In the genomic region with DNA sequence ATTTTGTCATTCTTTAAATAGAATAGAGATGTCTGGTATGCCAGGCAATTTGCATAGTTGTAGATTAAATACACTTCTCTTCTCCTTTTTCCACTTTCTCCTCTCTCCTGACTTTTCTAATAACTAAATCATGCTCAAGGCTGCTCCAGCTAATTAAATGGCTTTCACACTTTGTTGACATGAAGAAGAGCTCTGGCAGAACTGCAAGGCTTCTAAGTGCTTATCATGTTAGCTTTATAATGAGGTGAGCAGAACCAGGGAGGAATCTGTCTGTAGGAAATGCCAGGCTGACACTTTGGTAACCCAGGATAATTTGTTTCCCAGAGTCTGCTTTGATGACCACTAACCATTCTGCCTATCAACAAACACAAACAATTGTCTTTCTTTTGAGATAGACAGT, we compare ENCODE assay signal across 20 mouse cellular contexts.
A peak's percentile ranks its signal among the peaks of the same experiment; 100 is the strongest.
DNase-seq lines count a peak whose midpoint lies in the region; ATAC-seq and TF ChIP-seq lines count a peak whose summit lies in the region.
"Had no signal": no experiment of that assay in that cellular context is flagged by ENCODE, and none has a peak within 500 bp of the region (broad histone marks: within the 10 kb centered on the region; RNA-seq: fewer than 3 reads in every experiment).

No protein-coding gene starts in this region.

- no peaks in the 10 kb centered on the region for H3K27me3 ChIP-seq in forebrain, embryonic 14.5 days (replicated peaks; ENCODE audit: control insufficient read depth, insufficient read depth, low read length)
- H3K27me3 ChIP-seq in forebrain, embryonic 10.5 days (ENCODE audit: poor library complexity, severe bottlenecking) = peaks cover 1% of the 10 kb centered on the region; the same call in 1 of the 2 replicates
- no peaks in the 10 kb centered on the region for H3K27me3 ChIP-seq in lung, embryonic 14.5 days (ENCODE audit: insufficient read depth, low read length)
- H3K27me3 ChIP-seq: embryonic facial prominence, embryonic 13.5 days; heart, embryonic 13.5 days; hindbrain, embryonic 12.5 days had no signal

- no peak overlapping the region; the same call in 1 of the 2 replicates for H3K27ac ChIP-seq in forebrain, embryonic 14.5 days (ENCODE audit: low read depth, low read length)
- no peak overlapping the region for H3K27ac ChIP-seq in forebrain, embryonic 10.5 days
- no peak overlapping the region for H3K27ac ChIP-seq in lung, embryonic 14.5 days (ENCODE audit: low read depth)
- H3K27ac ChIP-seq: embryonic facial prominence, embryonic 13.5 days; heart, embryonic 13.5 days; hindbrain, embryonic 12.5 days had no signal

- no peak overlapping the region for H3K4me2 ChIP-seq in forebrain, embryonic 14.5 days (ENCODE audit: low read length)
- H3K4me2 ChIP-seq in lung, embryonic 14.5 days = no peak overlapping the region
- H3K4me2 ChIP-seq: embryonic facial prominence, embryonic 13.5 days; heart, embryonic 13.5 days; hindbrain, embryonic 12.5 days had no signal

- H3K9me3 ChIP-seq in forebrain, embryonic 14.5 days (replicated peaks; ENCODE audit: control insufficient read depth, low read length) = no peaks in the 10 kb centered on the region
- no peaks in the 10 kb centered on the region for H3K9me3 ChIP-seq in forebrain, embryonic 10.5 days
- no peaks in the 10 kb centered on the region for H3K9me3 ChIP-seq in lung, embryonic 14.5 days (ENCODE audit: low read depth, low read length)
- H3K9me3 ChIP-seq: embryonic facial prominence, embryonic 13.5 days; heart, embryonic 13.5 days; hindbrain, embryonic 12.5 days had no signal

- H3K4me1 ChIP-seq in forebrain, embryonic 14.5 days (ENCODE audit: control insufficient read depth, insufficient read depth, low read length) = peaks cover 19% of the 10 kb centered on the region
- peaks cover 80% of the 10 kb centered on the region for H3K4me1 ChIP-seq in forebrain, embryonic 10.5 days
- no peaks in the 10 kb centered on the region for H3K4me1 ChIP-seq in lung, embryonic 14.5 days (ENCODE audit: insufficient read depth)

- no peaks in the 10 kb centered on the region for H3K36me3 ChIP-seq in forebrain, embryonic 14.5 days (ENCODE audit: control insufficient read depth, insufficient read depth, low read length)
- H3K36me3 ChIP-seq in forebrain, embryonic 10.5 days (replicated peaks) = peaks cover 45% of the 10 kb centered on the region
- H3K36me3 ChIP-seq in lung, embryonic 14.5 days (ENCODE audit: insufficient read depth) = no peaks in the 10 kb centered on the region
- H3K36me3 ChIP-seq: embryonic facial prominence, embryonic 13.5 days; heart, embryonic 13.5 days; hindbrain, embryonic 12.5 days had no signal

- peak; percentile 61 for DNase-seq in forebrain, embryonic 14.5 days (ENCODE audit: low spot score)
- DNase-seq in forebrain, embryonic 10.5 days (ENCODE audit: extremely low spot score, low spot score) = no peak
- peak; percentile 15 for DNase-seq in gastrocnemius, adult 18-20 months (ENCODE audit: low spot score)
- no peak for DNase-seq in gastrocnemius, postnatal 4 days (ENCODE audit: low spot score in 2 of 2)
- DNase-seq in lung, embryonic 14.5 days = peak; percentile 40
- no peak for DNase-seq in lung, postnatal 10 days
- DNase-seq in skeletal muscle tissue, adult 2 months (ENCODE audit: low read depth, low spot score) = peak; percentile 28
- DNase-seq: adrenal gland, postnatal 14 days; cerebellum, adult 18-20 months; cerebellum, adult 9-11 months; cerebellum, postnatal 36 days; gastrocnemius, postnatal 14 days; heart, postnatal 10 days; heart, postnatal 4 days had no signal

- ATAC-seq in forebrain, embryonic 14.5 days = no peak
- ATAC-seq in lung, embryonic 14.5 days (ENCODE audit: insufficient read depth) = peak; percentile 48; the same call in 1 of the 2 replicates
- ATAC-seq: hindbrain, embryonic 16.5 days; inflammation-experienced regulatory T-cells, adult 6 months; intestine, postnatal 0 days had no signal

- TF ChIP-seq CTCF in lung, embryonic 14.5 days (IDR thresholded peaks at IDR 0.05; ENCODE audit: low read depth) = no peak

- H3K9ac ChIP-seq in forebrain, embryonic 14.5 days (ENCODE audit: low read length) = no peak overlapping the region
- no peak overlapping the region for H3K9ac ChIP-seq in lung, embryonic 14.5 days
- H3K9ac ChIP-seq: embryonic facial prominence, embryonic 13.5 days; heart, embryonic 13.5 days; hindbrain, embryonic 12.5 days had no signal

- no peak overlapping the region for H3K4me3 ChIP-seq in forebrain, embryonic 14.5 days (ENCODE audit: low read depth, low read length)
- H3K4me3 ChIP-seq in forebrain, embryonic 10.5 days = no peak overlapping the region
- no peak overlapping the region for H3K4me3 ChIP-seq in lung, embryonic 14.5 days (ENCODE audit: low read depth, low read length)
- H3K4me3 ChIP-seq: embryonic facial prominence, embryonic 13.5 days; heart, embryonic 13.5 days; hindbrain, embryonic 12.5 days had no signal

Comparison
In these comparisons a context has a peak if more than half of its experiments do, and no peak if none do; other contexts are left out.
1. DNase-seq: peak in forebrain, embryonic 14.5 days (single experiment), gastrocnemius, adult 18-20 months (single experiment), lung, embryonic 14.5 days (single experiment) and skeletal muscle tissue, adult 2 months (single experiment); none in forebrain, embryonic 10.5 days (single experiment), gastrocnemius, postnatal 4 days (0 of 2) and lung, postnatal 10 days (single experiment).